Mouse (Mus musculus): ENCODE results near the gene Cptp.

DNA sequence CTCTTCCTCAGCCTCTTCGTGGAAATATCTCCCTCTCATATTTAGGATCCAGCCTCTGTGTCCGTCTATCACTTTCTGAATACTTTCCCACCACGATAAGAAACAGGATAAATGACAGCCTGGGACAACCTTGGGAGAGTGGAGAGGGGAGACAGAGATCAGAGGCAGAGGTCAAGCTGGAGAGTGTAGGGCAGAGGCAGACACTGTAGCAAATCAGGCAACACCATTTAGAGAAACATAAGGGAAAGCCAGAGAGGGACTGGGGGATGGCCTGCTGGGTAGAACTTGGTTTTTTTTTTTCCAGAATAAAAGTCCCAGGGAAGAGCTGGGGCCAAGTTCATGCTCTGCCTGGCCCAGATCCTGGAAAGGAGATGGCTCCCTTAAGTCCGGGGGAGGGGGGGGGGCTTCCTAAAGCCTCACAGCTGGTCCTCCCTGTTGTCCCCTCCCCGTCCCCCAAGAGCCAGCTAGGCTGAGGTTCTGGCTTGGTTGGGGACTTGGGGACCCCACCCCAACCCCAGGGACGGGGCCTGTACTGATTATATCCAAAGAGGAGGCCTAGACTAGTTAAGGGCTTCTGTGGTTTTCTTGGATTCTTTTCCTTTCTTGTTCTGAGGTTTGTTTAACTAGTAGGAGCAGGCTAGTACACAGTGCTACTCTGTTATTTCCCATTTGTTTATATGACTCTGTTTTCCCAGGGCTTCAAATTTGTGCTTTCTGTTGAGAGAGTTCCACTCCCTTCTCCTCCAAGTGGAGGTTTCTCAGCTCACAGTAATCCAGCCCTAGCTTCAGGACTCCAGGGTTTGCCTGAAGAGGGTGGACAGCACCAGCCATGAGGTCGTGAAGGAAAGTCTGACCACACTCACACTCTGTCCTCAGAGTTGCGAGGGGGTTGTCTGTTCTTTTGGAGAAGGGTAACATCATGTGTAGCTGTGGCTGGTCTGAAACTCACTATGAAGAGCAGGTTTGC, 30.8 kb downstream of the Cptp start:
- TF ChIP-seq EP300 (IDR thresholded peaks at IDR 0.05; ENCODE audit: low read depth): no peak
- TF ChIP-seq CTCF (IDR thresholded peaks at IDR 0.05; ENCODE audit: low read depth): no peak

All from liver, postnatal 0 days (tissue).